Mouse (Mus musculus) kidney, postnatal 0 days (tissue): ENCODE data around the gene Trappc12. TPM values are rescaled to one million over a fixed set of nuclear protein-coding genes. Genes with fewer than 3 reads are reported as not detected.
A peak's percentile ranks its signal among the peaks of the same experiment; 100 is the strongest.

Source experiments
- ATAC-seq: fragments of 200-750 bp; cut with Nextera tagmentation; replicated peaks from 2 replicates; pipeline ENCODE4 v1.8.0; 2017; ENCODE audit warnings: low read depth, moderate number of reproducible peaks, moderate TSS enrichment, moderate library complexity; ENCODE audit not compliant: low FRiP score
- DNase-seq: peaks from one replicate; pipeline ENCODE4 v3.0.0-alpha.2; 2016; ENCODE audit warnings: low spot score
- H3K27ac ChIP-seq: fragments of 300-500 bp; sonication (generic); 2 replicates; pipeline ENCODE4 v1.5.1; 2014; ENCODE audit warnings: mild to moderate bottlenecking
- H3K27me3 ChIP-seq: fragments of 300-500 bp; sonication (generic); 2 replicates; pipeline ENCODE4 v1.6.1; 2014; ENCODE audit warnings: low read length, mixed read lengths; ENCODE audit not compliant: insufficient read depth
- H3K36me3 ChIP-seq: fragments of 300-500 bp; sonication (generic); 2 replicates; pipeline ENCODE4 v1.6.1; 2014; ENCODE audit warnings: low read length, mixed read lengths; ENCODE audit not compliant: insufficient read depth
- H3K4me1 ChIP-seq: fragments of 300-500 bp; sonication (generic); replicated peaks from 2 replicates; pipeline ENCODE4 v1.6.1; 2014; ENCODE audit warnings: antibody characterized with exemption, low read length, mixed read lengths; ENCODE audit not compliant: insufficient read depth
- H3K4me2 ChIP-seq: fragments of 300-500 bp; sonication (generic); 2 replicates; pipeline ENCODE4 v1.6.1; 2014; ENCODE audit warnings: mild to moderate bottlenecking, low read length, moderate library complexity, mixed read lengths
- H3K4me3 ChIP-seq: fragments of 300-500 bp; sonication (generic); replicated peaks from 2 replicates; pipeline ENCODE4 v1.5.1; 2014; ENCODE audit warnings: low read depth, low read length
- H3K9ac ChIP-seq: fragments of 300-500 bp; sonication (generic); 2 replicates; pipeline ENCODE4 v1.6.1; 2014; ENCODE audit warnings: low read depth, low read length
- H3K9me3 ChIP-seq: fragments of 300-500 bp; sonication (generic); replicated peaks from 2 replicates; pipeline ENCODE4 v1.6.1; 2016; ENCODE audit warnings: low read length, inconsistent platforms, mixed read lengths
- CTCF ChIP-seq: IDR thresholded peaks from 2 replicates; pipeline ENCODE4 v1.5.1; 2016; ENCODE audit warnings: antibody characterized with exemption, low read depth, mild to moderate bottlenecking, moderate library complexity
- WGBS: fragments of 180-500 bp; shearing (Covaris S2); extraction: QIAGEN DNeasy Blood & Tissue Kit; methylation state at CpG from one replicate; pipeline ENCODE4 v1.1.7; 2014; 5-methylcytosine and 5-hydroxymethylcytosine counted together
- polyA plus RNA-seq: library from polyadenylated mRNA; unstranded; fragments of >200 nt; fragmentation: Nextera tagmentation; extraction: Ambion mirVana; gene quantifications from 2 replicates; pipeline ENCODE4 v1.2.1, GENCODE M21; 2015

The Trappc12 gene
- polyA plus RNA-seq, 1 experiment from 2014 or later: 29.5 TPM

- 40% methylated on average over 8 of the region's 8 CpGs for WGBS
- H3K36me3 ChIP-seq: no peaks in the 10 kb centered on the region
- no peak overlapping the region for H3K27ac ChIP-seq
- H3K4me2 ChIP-seq: no peak overlapping the region
- TF ChIP-seq CTCF: no peak
- no peak overlapping the region for H3K4me3 ChIP-seq
- ATAC-seq: no peak
- no peak overlapping the region for H3K9ac ChIP-seq
- H3K27me3 ChIP-seq: no peaks in the 10 kb centered on the region
- H3K4me1 ChIP-seq: no peaks in the 10 kb centered on the region
- no peaks in the 10 kb centered on the region for H3K9me3 ChIP-seq
- DNase-seq: no peak
These were observed 24.8 kb upstream of the Trappc12 start for GRCm38 (mm10) chr12:28775120-28775519.

- Histone ChIP-seq H3K4me2 (no peak overlapping the region), H3K9me3 (no peaks in the 10 kb centered on the region), H3K27ac (no peak overlapping the region), H3K4me3 (no peak overlapping the region), H3K27me3 (no peaks in the 10 kb centered on the region), H3K4me1 (no peaks in the 10 kb centered on the region), H3K36me3 (no peaks in the 10 kb centered on the region), H3K9ac (no peak overlapping the region)
- 83% methylated on average over 3 of the region's 3 CpGs for WGBS
- DNase-seq (no peak), ATAC-seq (no peak)
- peak; percentile 59 for TF ChIP-seq CTCF
These were observed 23.5 kb upstream of the Trappc12 start for GRCm38 (mm10) chr12:28773815-28774214.

- no peak overlapping the region for H3K4me2 ChIP-seq
- no peaks in the 10 kb centered on the region for H3K27me3 ChIP-seq
- H3K9me3 ChIP-seq: no peaks in the 10 kb centered on the region
- DNase-seq: no peak
- TF ChIP-seq CTCF: no peak
- no peaks in the 10 kb centered on the region for H3K4me1 ChIP-seq
- no peak overlapping the region for H3K9ac ChIP-seq
- 87% methylated on average over 7 of the region's 7 CpGs for WGBS
- H3K4me3 ChIP-seq: no peak overlapping the region
- no peak overlapping the region for H3K27ac ChIP-seq
- ATAC-seq: no peak
- 0 out of 2 replicates have a peak, but pooled peaks cover 2% of the 10 kb centered on the region for H3K36me3 ChIP-seq
These were observed 19.7 kb upstream of the Trappc12 start for GRCm38 (mm10) chr12:28769953-28770352.

GRCm38 (mm10) chr12:28756019-28756418, 5.7 kb upstream of the Trappc12 start:
- no peaks in the 10 kb centered on the region for H3K9me3 ChIP-seq
- H3K9ac ChIP-seq: no peak overlapping the region
- H3K27me3 ChIP-seq: no peaks in the 10 kb centered on the region
- H3K4me1 ChIP-seq: 0 out of 2 replicates have a peak, but pooled peaks cover 2% of the 10 kb centered on the region
- peak overlapping the region; percentile 57 for H3K27ac ChIP-seq
- no peak overlapping the region for H3K4me3 ChIP-seq
- ATAC-seq: peak; percentile 49
- H3K4me2 ChIP-seq: no peak overlapping the region
- H3K36me3 ChIP-seq: no peaks in the 10 kb centered on the region
- TF ChIP-seq CTCF: no peak
- DNase-seq: no peak
- 50% methylated on average over 4 of the region's 4 CpGs for WGBS

- H3K4me1 ChIP-seq: peaks cover 8% of the 10 kb centered on the region
- H3K4me2 ChIP-seq: peak within 1 kb of the TSS; percentile 99
- DNase-seq (peak; percentile 98), ATAC-seq (peak; percentile 87)
- WGBS: 4% methylated on average over 36 of the region's 36 CpGs
- peak within 1 kb of the TSS; percentile 88 for H3K4me3 ChIP-seq
- peak within 1 kb of the TSS; percentile 71 for H3K9ac ChIP-seq
- no peaks in the 10 kb centered on the region for H3K27me3 ChIP-seq
- 0 out of 2 replicates have a peak, but pooled peaks cover 6% of the 10 kb centered on the region for H3K36me3 ChIP-seq
- TF ChIP-seq CTCF: peak; percentile 30
- peak within 1 kb of the TSS; percentile 77 for H3K27ac ChIP-seq
- no peaks in the 10 kb centered on the region for H3K9me3 ChIP-seq
These were observed 1.4 kb upstream of the Trappc12 start, which contains the start of gene Eipr1 for GRCm38 (mm10) chr12:28751508-28752263. TSS of gene Eipr1 (plus strand) at chr12:28751803.

- 95% methylated on average over 5 of the region's 5 CpGs for WGBS
- DNase-seq (no peak), ATAC-seq (no peak)
- Histone ChIP-seq H3K27me3 (no peaks in the 10 kb centered on the region), H3K4me2 (peak overlapping the region; percentile 89), H3K4me1 (peaks cover 8% of the 10 kb centered on the region), H3K36me3 (0 out of 2 replicates have a peak, but pooled peaks cover 6% of the 10 kb centered on the region), H3K27ac (0 out of 2 replicates have a peak overlapping the region, but pooled peaks have one; percentile 62), H3K9ac (no peak overlapping the region), H3K4me3 (no peak overlapping the region), H3K9me3 (no peaks in the 10 kb centered on the region)
- TF ChIP-seq CTCF: no peak
These were observed 604 bp upstream of the Trappc12 start for GRCm38 (mm10) chr12:28750876-28751275.
